Mouse (Mus musculus) kidney, postnatal 0 days (tissue): ENCODE measurements around the gene Tmem54. TPM values are rescaled to one million over a fixed set of nuclear protein-coding genes. Genes with fewer than 3 reads are reported as not detected.

Experiments used
- ATAC-seq: fragments of 200-750 bp; cut with Nextera tagmentation; replicated peaks from 2 replicates; pipeline ENCODE4 v1.8.0; 2017; ENCODE audit warnings: low read depth, moderate number of reproducible peaks, moderate TSS enrichment, moderate library complexity; ENCODE audit not compliant: low FRiP score
- DNase-seq: peaks from one replicate; pipeline ENCODE4 v3.0.0-alpha.2; 2016; ENCODE audit warnings: low spot score
- H3K27ac ChIP-seq: fragments of 300-500 bp; sonication (generic); 2 replicates; pipeline ENCODE4 v1.5.1; 2014; ENCODE audit warnings: mild to moderate bottlenecking
- H3K27me3 ChIP-seq: fragments of 300-500 bp; sonication (generic); 2 replicates; pipeline ENCODE4 v1.6.1; 2014; ENCODE audit warnings: low read length, mixed read lengths; ENCODE audit not compliant: insufficient read depth
- H3K36me3 ChIP-seq: fragments of 300-500 bp; sonication (generic); 2 replicates; pipeline ENCODE4 v1.6.1; 2014; ENCODE audit warnings: low read length, mixed read lengths; ENCODE audit not compliant: insufficient read depth
- H3K4me1 ChIP-seq: fragments of 300-500 bp; sonication (generic); replicated peaks from 2 replicates; pipeline ENCODE4 v1.6.1; 2014; ENCODE audit warnings: antibody characterized with exemption, low read length, mixed read lengths; ENCODE audit not compliant: insufficient read depth
- H3K4me2 ChIP-seq: fragments of 300-500 bp; sonication (generic); 2 replicates; pipeline ENCODE4 v1.6.1; 2014; ENCODE audit warnings: mild to moderate bottlenecking, low read length, moderate library complexity, mixed read lengths
- H3K4me3 ChIP-seq: fragments of 300-500 bp; sonication (generic); replicated peaks from 2 replicates; pipeline ENCODE4 v1.5.1; 2014; ENCODE audit warnings: low read depth, low read length
- H3K9ac ChIP-seq: fragments of 300-500 bp; sonication (generic); 2 replicates; pipeline ENCODE4 v1.6.1; 2014; ENCODE audit warnings: low read depth, low read length
- H3K9me3 ChIP-seq: fragments of 300-500 bp; sonication (generic); replicated peaks from 2 replicates; pipeline ENCODE4 v1.6.1; 2016; ENCODE audit warnings: low read length, inconsistent platforms, mixed read lengths
- CTCF ChIP-seq: IDR thresholded peaks from 2 replicates; pipeline ENCODE4 v1.5.1; 2016; ENCODE audit warnings: antibody characterized with exemption, low read depth, mild to moderate bottlenecking, moderate library complexity
- WGBS: fragments of 180-500 bp; shearing (Covaris S2); extraction: QIAGEN DNeasy Blood & Tissue Kit; methylation state at CpG from one replicate; pipeline ENCODE4 v1.1.7; 2014; 5-methylcytosine and 5-hydroxymethylcytosine counted together
- polyA plus RNA-seq: library from polyadenylated mRNA; unstranded; fragments of >200 nt; fragmentation: Nextera tagmentation; extraction: Ambion mirVana; gene quantifications from 2 replicates; pipeline ENCODE4 v1.2.1, GENCODE M21; 2015

Tmem54 gene
- polyA plus RNA-seq, 1 experiment from 2014 or later = 10.2 TPM

DNA sequence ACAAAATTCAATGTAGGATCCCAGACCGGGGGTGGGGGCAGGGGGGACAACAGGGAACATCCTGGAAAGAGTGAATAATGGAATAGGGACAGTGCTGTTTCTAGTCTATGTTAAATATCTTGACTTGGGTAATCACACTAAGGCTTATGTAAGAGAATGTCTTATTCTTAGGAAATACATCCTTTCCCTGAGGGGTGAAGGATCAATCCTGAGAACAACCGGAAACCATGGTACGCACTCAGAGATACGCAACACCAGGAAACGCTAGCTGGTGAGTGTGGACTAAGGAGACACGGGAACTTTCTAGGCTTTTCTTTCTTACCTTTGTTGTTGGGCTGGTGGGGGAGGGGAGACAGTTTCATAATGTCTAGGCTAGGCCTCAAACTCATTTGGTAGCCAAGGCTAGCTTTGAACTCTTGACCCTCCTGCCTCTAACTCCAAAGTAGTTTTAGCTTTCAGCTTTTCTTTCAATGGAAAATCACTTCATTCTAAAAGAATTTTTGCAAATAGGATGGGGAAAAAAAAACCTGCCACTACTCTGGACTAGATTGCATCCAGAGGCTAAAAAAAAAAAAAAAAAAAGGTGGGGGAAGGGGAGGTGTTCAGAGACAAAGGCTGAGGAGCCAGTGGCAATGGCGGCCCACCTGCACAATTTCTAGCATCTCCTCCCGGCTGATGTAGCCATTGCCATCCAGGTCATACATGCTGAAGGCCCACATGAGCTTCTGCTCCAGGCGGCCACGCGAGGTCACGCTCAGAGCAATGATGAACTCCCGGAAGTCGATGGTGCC lies 12.6 kb downstream of the Tmem54 start:
- H3K4me3 ChIP-seq = no peak overlapping the region
- H3K27ac ChIP-seq = no peak overlapping the region
- TF ChIP-seq CTCF = no peak
- H3K36me3 ChIP-seq = no peaks in the 10 kb centered on the region
- H3K9me3 ChIP-seq = no peaks in the 10 kb centered on the region
- peaks cover 4% of the 10 kb centered on the region; the same call in 1 of the 2 replicates for H3K27me3 ChIP-seq
- no peaks in the 10 kb centered on the region; the same call in 1 of the 2 replicates for H3K4me1 ChIP-seq
- H3K4me2 ChIP-seq = no peak overlapping the region
- H3K9ac ChIP-seq = no peak overlapping the region
- ATAC-seq (no peak), DNase-seq (no peak)
- WGBS = 82% methylated on average over 14 of the region's 14 CpGs

DNA sequence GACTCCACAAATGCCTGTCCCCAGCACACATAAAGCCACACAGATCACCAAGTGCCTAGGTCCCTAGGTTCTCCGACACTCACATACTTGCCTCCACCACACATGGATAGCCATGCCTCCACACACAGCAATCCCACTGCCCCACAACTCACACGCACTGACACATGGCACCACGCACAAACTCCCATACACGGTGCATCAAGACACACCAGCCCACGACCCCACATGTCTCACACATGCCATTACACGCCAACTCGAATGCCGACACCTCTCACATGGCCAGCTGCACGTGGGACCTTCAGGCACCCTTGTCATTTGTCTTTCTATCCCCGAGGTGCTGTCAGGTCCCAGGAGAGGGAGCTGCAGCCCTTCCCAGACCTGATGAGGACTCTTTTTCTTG lies 14.4 kb downstream of the Tmem54 start:
- 73% methylated on average over 10 of the region's 10 CpGs for WGBS
- DNase-seq (no peak), ATAC-seq (no peak)
- H3K27me3 ChIP-seq = peaks cover 7% of the 10 kb centered on the region
- H3K4me2 ChIP-seq = no peak overlapping the region
- no peaks in the 10 kb centered on the region; the same call in 1 of the 2 replicates for H3K4me1 ChIP-seq
- H3K4me3 ChIP-seq = no peak overlapping the region
- H3K9me3 ChIP-seq = no peaks in the 10 kb centered on the region
- no peak overlapping the region for H3K9ac ChIP-seq
- H3K36me3 ChIP-seq = no peaks in the 10 kb centered on the region
- no peak for TF ChIP-seq CTCF
- H3K27ac ChIP-seq = no peak overlapping the region

DNA sequence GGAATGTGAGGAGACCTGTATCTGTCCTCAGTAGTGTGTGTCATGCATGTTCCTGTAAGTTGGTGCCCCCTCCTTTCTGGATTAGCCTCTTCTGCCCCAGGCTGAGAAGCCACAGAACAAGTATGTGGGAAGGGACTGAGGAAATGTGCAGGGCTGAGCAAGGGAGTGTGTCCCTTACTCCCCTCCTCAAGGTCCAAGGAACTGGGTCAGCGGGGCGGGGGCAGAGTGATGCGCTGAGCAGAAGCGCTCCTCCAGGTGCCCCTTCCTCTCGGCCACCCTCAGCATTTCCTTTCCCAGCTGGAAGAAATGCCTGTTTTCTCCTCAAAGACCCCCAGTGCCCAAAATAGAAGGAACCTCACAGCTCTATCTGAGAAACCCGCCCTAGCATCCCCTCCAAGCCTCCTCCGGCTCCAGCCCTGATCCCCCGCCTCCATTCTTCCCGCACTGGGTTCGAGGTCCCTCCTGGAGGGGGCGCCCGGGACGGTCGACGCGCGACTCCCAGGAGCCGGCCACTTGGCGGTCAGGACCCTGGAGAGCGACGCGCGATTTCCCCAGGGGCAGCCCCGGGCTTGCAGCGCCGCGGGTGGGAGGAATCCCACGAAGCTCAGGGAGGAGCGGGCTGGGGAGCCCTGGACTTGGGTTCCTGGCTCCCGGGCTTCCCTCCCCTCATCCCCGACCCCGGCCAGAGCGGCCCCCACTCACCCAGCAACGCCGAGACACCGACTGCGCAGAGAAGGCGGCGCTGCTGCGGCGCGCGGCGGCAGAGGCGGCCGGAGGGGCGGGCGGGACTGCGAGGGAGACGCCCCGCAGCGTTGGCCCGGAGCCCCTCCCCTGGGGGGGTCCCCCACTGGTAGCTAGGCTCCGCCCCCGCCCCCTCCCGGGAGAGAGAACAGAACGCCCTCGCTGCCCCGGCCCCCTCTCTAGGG lies 15.4 kb downstream of the Tmem54 start:
- DNase-seq (peak; percentile 79), ATAC-seq (peak; percentile 61)
- H3K4me1 ChIP-seq = peaks cover 6% of the 10 kb centered on the region; the same call in 1 of the 2 replicates
- H3K9ac ChIP-seq = no peak overlapping the region
- H3K4me2 ChIP-seq = peak overlapping the region; percentile 75
- H3K27ac ChIP-seq = no peak overlapping the region
- TF ChIP-seq CTCF = peak; percentile 59
- H3K27me3 ChIP-seq = peaks cover 7% of the 10 kb centered on the region
- H3K9me3 ChIP-seq = no peaks in the 10 kb centered on the region
- WGBS = under 1% methylated on average over 44 of the region's 59 CpGs
- H3K4me3 ChIP-seq = peak overlapping the region; percentile 34
- no peaks in the 10 kb centered on the region for H3K36me3 ChIP-seq

DNA sequence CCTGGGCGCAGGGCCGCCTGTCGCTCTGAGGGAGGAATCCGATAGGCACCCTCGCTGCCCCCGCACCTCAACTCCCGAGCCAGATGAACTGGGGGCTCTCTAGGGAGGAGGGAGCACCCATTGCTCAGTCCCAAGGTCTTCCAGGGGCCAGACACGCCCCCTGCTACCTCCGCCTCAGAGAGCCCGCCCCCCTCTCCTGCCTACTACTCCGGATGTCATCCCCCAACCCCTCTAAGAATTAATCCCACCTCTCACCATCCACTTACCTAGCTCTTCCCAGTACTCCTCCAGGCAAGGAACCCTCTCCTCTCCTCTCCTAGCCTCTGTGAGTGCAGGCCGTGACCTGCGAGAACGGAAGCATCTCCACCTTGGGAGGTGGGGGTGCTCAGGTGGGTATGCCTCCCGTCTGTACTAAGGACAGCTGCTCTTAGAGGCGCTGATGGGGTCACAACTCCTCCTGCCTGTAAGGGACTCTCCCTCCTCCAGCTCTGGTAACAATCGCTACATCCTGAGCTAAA lies 16.3 kb downstream of the Tmem54 start, which contains the start of gene Hpca:
Hpca (minus strand) TSS at position 468 of the 518 bp plus-strand sequence.
- H3K36me3 ChIP-seq = no peaks in the 10 kb centered on the region
- H3K27ac ChIP-seq = no peak within 1 kb of the TSS
- H3K4me2 ChIP-seq = peak within 1 kb of the TSS; percentile 75
- TF ChIP-seq CTCF = no peak
- H3K9me3 ChIP-seq = no peaks in the 10 kb centered on the region
- H3K4me3 ChIP-seq = peak within 1 kb of the TSS; percentile 34
- WGBS = under 1% methylated on average over 17 of the region's 17 CpGs
- H3K27me3 ChIP-seq = peaks cover 7% of the 10 kb centered on the region
- H3K9ac ChIP-seq = no peak within 1 kb of the TSS
- peaks cover 10% of the 10 kb centered on the region; the same call in 1 of the 2 replicates for H3K4me1 ChIP-seq
- DNase-seq = no peak
- ATAC-seq = no peak; the same call in 1 of the 2 replicates

DNA sequence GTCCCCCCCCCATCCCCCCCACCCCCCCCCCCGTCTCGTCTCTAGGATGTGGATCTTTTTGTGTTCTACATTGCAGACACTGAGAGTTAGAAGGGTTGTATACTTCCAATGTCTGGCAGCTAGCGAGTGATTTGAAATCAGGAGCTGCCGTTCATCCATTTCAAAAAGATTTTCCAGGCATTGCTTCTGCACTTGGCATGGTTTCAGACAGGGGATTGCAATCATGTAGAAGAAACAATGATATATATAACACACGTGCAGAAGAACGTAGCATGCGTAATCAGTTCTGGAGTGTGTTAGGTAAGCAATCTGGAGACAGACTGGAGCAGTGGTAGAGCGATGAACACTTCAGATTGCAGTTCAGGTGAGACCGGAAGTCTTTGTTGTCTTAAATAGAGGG lies 16.8 kb downstream of the Tmem54 start:
- DNase-seq (no peak), ATAC-seq (no peak)
- H3K9ac ChIP-seq = no peak overlapping the region
- WGBS = 30% methylated on average over 9 of the region's 9 CpGs
- H3K36me3 ChIP-seq = no peaks in the 10 kb centered on the region
- H3K27ac ChIP-seq = no peak overlapping the region
- peaks cover 7% of the 10 kb centered on the region for H3K27me3 ChIP-seq
- peaks cover 10% of the 10 kb centered on the region; the same call in 1 of the 2 replicates for H3K4me1 ChIP-seq
- no peak for TF ChIP-seq CTCF
- H3K9me3 ChIP-seq = no peaks in the 10 kb centered on the region
- H3K4me2 ChIP-seq = no peak overlapping the region
- no peak overlapping the region for H3K4me3 ChIP-seq

DNA sequence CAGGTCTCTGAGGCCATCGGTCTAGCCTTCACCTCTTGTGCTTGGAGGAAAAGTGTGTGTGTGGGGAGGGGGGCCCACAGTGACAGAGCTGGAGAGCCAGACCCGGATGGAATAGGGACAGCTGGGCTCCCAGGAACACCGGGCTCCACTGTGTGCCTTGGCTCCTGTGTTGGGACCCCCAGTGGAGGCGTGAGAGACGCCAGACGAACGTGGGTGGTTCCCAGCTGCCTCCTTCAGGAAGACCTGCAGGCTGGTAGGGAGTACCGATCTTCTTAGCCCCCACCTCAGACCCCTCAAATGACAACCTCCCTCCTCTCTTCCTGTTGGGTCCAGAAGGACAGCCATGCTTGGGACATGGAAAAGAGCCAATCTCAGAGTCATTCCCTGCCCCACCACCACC lies 17.4 kb downstream of the Tmem54 start:
- ATAC-seq = no peak
- no peak overlapping the region for H3K27ac ChIP-seq
- H3K4me3 ChIP-seq = no peak overlapping the region

More for the DNA sequence above, 17.4 kb downstream of the Tmem54 start:
- no peak overlapping the region for H3K9ac ChIP-seq
- DNase-seq = no peak
- H3K9me3 ChIP-seq = no peaks in the 10 kb centered on the region
- H3K4me1 ChIP-seq = peaks cover 10% of the 10 kb centered on the region; the same call in 1 of the 2 replicates
- no peaks in the 10 kb centered on the region for H3K36me3 ChIP-seq
- no peak overlapping the region for H3K4me2 ChIP-seq
- TF ChIP-seq CTCF = no peak
- 37% methylated on average over 8 of the region's 8 CpGs for WGBS
- H3K27me3 ChIP-seq = peaks cover 7% of the 10 kb centered on the region
